Mouse (Mus musculus): Measurements from ENCODE around the gene 4921539E11Rik.

DNA sequence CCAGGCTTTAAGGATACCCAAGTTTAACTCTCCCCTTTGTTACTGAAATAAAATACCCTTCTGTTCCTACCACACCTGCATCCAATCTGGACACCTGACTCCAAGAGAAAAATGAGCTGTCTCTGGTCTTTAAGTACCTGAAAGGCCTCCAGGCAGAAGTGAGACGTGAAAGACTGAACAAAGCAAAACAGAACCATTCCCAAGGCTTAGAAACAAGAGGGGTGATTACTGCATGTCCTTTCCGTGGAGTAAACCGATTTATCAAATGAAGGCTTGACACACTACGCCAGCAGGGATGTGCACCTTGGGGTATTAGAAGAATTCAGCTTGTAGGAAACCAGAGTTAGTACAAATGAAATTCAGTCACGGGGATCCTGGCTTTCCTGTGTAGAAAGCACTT is 71.7 kb downstream of the 4921539E11Rik start:
- TF ChIP-seq MAFK (IDR thresholded peaks at IDR 0.05; ENCODE audit: insufficient read depth, low read depth, low read length): no peak
- TF ChIP-seq CHD2 (IDR thresholded peaks at IDR 0.05; ENCODE audit: low read depth, low read length): no peak
- TF ChIP-seq ZNF384 (IDR thresholded peaks at IDR 0.05; ENCODE audit: low read depth, low read length): no peak
- no peak for TF ChIP-seq HCFC1 (IDR thresholded peaks at IDR 0.05; ENCODE audit: borderline replicate concordance, insufficient read depth, low read length)

Measured in ES-E14 (cell line).